Mouse (Mus musculus) neutrophil, adult 5-6 weeks (primary cell): ENCODE results near the gene Gm5157. TPM values are rescaled to one million over a fixed set of nuclear protein-coding genes. Genes with fewer than 3 reads are reported as not detected.
"Not testable (repeated sequence)": the region's sequence is repeated elsewhere in the genome, so short reads cannot be mapped to it uniquely, and the experiment has no call there.

ENCODE experiments used
- ATAC-seq: fragments of 151-379, 151-347 bp; 2 replicates; pipeline ENCODE4 v1.8.0; 2017; ENCODE audit warnings: mild to moderate bottlenecking, moderate TSS enrichment; ENCODE audit not compliant: insufficient number of reproducible peaks, poor library complexity, low FRiP score, severe bottlenecking; ENCODE audit errors: extremely low read depth
- total RNA-seq: library from RNA; stranded (forward); fragments of 200-1000 nt; gene quantifications from 2 replicates; pipeline ENCODE4 v1.2.3, GENCODE M21; 2017

The Gm5157 gene
- not detected in 2 replicates for total RNA-seq

DNA sequence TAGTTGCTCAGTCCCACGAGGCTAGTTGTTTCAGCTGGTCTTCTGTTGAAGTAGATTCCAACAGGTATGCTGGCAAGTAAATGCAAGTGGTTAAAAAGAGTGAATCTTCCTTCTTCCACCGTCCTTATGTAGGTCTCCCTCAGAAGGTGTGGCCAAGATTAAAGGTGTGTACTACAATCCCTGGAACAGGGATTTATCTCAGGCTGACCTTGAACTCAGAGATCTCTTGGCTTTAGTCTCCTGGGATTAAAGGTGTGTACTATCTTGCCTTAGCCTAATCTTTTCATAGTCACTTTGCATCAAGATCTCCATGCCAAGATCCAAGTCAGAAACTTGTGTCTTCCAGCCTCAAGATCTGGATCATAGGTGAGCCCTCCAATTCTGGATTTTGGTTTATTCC, at the start of gene Gm5157:
Gene Gm5157 (minus strand): TSS at position 101 of the 400 bp plus-strand sequence.
- not testable (repeated sequence) for ATAC-seq

GRCm38 (mm10) chr7:21161885-21162284, 28.3 kb downstream of the Gm5157 start, which contains the start of gene Vmn1r123:
TSS of gene Vmn1r123 (plus strand) at chr7:21162185.
- ATAC-seq, result not testable (repeated sequence)

Other genes with a start within 250 kb of the Gm5157 start
- gene Vmn1r119, start 178.0 kb downstream of the Gm5157 start, total RNA-seq, result not detected in 2 replicates
- not detected in 2 replicates for gene Vmn1r120, start 136.6 kb downstream of the Gm5157 start, total RNA-seq
- 0.93 TPM in 1 of 2 replicates, not detected in the other for gene Vmn1r121, start 91.9 kb downstream of the Gm5157 start, total RNA-seq
- gene Vmn1r122, start 56.3 kb downstream of the Gm5157 start, total RNA-seq, result not detected in 2 replicates
- gene Vmn1r123, start 28.2 kb downstream of the Gm5157 start, total RNA-seq, result not detected in 2 replicates
- gene Vmn1r124, start 70.2 kb upstream of the Gm5157 start, total RNA-seq, result not detected in 2 replicates
- gene Vmn1r125, start 81.8 kb upstream of the Gm5157 start, total RNA-seq, result not detected in 2 replicates
- gene Vmn1r126, start 111.0 kb upstream of the Gm5157 start, total RNA-seq, result not detected in 2 replicates
- gene Vmn1r127, start 129.4 kb upstream of the Gm5157 start, total RNA-seq, result not detected in 2 replicates
- gene Vmn1r128, start 158.9 kb upstream of the Gm5157 start, total RNA-seq, result not detected in 2 replicates
- not detected in 2 replicates for gene Vmn1r129, start 170.9 kb upstream of the Gm5157 start, total RNA-seq
- gene Gm6882, start 242.3 kb upstream of the Gm5157 start, total RNA-seq, result not detected in 2 replicates